Mouse (Mus musculus): ENCODE results near the gene Alox5.
"Not testable (repeated sequence)": the region's sequence is repeated elsewhere in the genome, so short reads cannot be mapped to it uniquely, and the experiment has no call there.

The Alox5 gene

GRCm38 (mm10) chr6:116460544-116461283, at the start of gene Alox5:
Gene Alox5 (minus strand): TSS chr6:116461178.
- DNase-seq, result peak; percentile 25

DNA sequence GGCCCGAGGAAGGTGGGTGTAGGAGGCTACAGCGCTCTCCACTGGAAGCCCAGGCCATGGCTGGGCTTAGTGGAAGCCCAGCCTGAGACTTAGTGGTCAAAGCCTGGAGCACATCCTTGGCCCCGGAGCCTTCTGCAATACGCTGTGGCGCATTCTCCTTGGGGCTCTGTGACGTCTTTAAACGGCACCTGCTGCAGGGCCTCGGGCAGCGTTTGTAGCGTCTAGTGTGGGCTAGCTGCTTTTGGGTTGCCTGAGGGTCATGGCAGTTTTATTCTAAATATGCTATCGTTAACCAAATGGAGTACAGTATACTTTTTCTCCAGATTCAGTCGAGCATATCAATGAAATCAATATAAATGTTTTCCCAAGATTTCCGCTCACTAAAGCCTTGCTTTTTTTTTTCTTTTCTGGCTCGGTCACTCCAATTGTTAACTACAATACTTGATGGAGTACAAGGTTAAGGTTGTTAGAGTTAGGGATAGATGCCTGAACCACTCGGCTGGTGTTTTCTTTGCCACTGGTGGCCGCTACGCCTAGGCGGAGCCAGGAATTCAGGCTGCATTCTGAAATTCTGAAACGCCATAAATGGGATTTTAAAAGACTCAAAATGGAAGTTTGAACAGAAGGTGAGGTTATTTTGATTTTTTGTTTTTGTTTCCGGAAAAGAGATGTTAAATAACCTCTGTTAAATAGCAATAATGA, 45.5 kb upstream of the Alox5 start, which contains the start of gene Olfr212:
Olfr212 (plus strand) TSS at position 215 of the 702 bp plus-strand sequence.
- not testable (repeated sequence) for DNase-seq

GRCm38 (mm10) chr6:116495960-116496359, 35.0 kb upstream of the Alox5 start:
- no peak for DNase-seq

GRCm38 (mm10) chr6:116493742-116494141, 32.8 kb upstream of the Alox5 start:
- no peak for DNase-seq

DNA sequence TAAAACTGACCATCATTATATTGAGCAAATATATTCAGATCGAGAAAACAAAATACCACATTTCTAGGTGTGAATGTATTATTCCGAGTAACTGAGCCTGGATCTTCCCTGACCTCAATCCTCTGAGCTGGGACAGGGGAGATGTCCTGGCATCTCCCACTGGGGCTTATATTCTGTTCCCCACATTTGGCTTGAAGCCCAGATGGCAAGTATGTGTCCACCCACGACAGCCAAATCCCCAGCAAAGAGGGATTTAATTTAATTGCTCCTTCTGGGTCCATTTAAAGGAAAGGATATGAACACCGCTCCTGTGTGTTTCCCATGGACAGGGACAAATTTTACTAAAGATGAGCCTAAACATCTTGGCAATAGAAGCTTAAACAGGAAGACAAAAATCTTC, 27.8 kb upstream of the Alox5 start, which contains the start of gene Olfr211:
Olfr211 (plus strand) TSS at position 301 of the 400 bp plus-strand sequence.
- no peak for DNase-seq

DNA sequence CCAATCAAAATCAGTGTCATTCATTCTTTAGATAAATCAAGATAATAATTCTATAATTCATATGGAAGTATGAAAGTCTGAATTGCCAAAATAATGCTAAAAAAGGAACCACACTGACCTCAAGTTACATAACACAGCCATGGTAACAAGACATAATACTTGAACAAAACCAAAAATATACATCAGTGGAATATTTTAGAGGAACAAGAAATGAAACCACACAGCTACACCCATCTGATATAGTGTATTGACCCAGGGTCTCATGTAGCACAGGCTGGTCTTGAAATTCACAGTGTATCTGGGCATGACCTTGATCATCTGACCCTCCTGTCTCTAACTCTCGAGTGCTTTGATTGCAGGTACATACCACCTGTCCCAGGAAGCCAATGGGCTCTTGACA, 25.9 kb upstream of the Alox5 start:
- DNase-seq, result no peak

GRCm38 (mm10) chr6:116485081-116485480, 24.1 kb upstream of the Alox5 start:
- DNase-seq, result no peak

DNA sequence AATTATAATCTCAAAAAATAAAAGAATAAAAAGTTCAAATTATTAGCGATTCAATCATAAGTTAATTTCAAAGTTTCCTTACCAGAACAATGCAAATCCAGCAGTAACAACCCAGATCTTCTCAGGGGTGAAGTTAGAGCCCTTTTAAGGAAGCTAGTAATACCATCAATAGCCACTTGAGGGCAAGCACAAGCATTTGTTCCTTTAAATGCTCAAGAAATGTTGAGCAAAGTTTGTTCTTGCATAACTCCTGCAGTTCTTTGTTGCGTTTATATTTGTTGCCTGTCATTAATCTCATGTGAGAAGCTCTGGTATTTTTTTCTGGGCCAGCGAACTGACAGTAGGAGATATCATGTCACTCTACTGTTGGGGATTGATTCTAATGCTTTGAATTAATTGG, 7.1 kb upstream of the Alox5 start:
- DNase-seq, result peak; percentile 6

- no peak for DNase-seq
These were observed 1.7 kb downstream of the Alox5 start for GRCm38 (mm10) chr6:116459232-116459631.

- DNase-seq, result no peak
These were observed 2.2 kb downstream of the Alox5 start for GRCm38 (mm10) chr6:116458728-116459127.

DNA sequence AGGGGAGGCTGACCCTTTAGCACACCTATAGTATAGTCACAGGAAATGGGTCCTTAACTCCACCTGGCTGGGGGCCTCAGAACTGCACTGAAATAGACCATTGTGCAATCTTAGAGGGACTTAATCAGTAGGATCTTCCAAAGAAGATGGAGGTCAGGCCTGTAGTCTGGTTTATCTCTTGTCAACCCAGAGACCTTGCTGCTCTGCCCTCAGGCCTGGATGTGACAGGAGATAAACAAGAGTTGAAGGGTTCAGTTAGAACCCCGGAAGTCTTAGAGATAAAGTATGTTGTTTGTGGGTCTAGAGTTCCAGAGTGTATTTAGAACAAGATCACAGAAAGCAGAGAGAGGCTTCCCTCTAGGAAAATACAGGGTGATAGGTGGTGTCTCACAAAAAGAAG, 4.5 kb downstream of the Alox5 start:
- DNase-seq, result no peak

DNA sequence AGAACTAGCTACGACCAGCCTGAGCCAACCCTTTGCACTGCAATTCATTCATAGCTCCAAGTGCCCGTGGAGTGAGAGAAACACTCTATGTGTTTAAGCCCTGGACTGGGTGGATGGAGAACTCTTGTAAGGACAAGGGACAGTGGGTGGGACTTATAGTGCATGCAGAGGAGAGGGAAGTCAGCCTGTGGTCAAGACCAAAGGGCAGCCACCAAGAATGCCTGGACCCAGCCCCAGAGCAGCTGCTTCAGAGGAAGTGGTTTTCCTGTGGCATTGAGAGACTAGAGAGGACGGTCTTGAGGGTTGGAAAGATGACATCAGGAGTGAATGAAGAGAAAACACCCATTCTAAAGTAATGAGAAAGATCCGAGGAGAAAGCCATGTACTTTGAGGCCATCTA, 5.2 kb downstream of the Alox5 start:
- DNase-seq, result peak; percentile 17

DNA sequence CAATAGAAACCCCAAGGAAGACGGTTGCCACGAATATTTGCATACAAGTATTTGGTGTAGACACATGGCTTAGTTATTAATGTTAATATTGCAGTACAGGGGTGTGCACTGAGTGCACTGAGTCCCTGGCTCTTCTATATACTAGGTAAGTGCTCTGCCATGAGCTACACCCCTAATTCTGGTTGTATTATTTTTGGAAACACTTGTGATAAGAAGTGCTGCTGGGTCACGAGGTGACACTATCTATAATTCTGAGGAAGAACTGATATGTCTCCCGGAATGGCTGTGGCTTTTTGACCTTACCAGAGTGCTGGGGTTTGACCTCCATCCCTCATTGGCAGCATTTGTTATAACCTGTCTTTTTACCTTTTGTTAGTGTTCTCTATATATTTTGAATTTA, 20.1 kb downstream of the Alox5 start:
- DNase-seq, result no peak

DNA sequence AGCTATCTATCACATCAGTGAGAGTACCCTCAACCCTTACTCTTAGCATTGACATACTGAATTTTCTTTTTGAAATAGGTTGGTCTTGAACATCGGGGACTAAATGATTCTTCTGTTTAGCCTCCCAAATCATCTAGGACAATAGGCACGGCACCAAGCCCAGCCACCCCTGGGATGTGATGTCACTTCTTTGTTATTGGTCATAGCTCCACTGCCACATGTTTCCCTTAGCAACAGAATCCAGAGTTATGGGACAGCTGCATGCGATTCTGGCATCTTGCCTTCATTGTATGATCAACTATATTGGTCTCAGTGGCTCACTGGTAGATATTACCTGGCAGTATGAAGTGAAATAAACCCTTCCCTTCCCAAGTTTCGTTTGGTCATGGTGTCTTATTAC, 20.5 kb downstream of the Alox5 start:
- no peak for DNase-seq

- DNase-seq, result no peak
These were observed 21.4 kb downstream of the Alox5 start for GRCm38 (mm10) chr6:116439531-116439930.

DNA sequence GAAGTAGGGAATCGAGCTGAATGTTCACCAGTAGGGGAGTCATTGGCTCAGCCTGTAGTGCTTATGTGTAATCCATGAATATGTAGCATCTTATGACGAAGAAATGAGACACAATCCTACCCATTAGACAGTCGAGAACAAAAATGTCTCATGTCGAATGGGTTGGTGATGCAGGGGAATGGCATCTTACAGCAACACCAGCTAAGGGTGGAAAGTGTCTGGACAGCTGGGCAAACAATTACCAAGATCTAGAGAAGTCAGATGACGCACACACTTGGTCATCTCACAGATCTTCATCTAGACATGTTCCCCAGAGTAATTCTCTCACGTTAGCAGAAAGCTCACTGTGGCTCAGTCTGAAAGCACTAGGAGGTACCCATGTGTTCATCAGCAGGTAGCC, 22.1 kb downstream of the Alox5 start:
- DNase-seq, result no peak

DNA sequence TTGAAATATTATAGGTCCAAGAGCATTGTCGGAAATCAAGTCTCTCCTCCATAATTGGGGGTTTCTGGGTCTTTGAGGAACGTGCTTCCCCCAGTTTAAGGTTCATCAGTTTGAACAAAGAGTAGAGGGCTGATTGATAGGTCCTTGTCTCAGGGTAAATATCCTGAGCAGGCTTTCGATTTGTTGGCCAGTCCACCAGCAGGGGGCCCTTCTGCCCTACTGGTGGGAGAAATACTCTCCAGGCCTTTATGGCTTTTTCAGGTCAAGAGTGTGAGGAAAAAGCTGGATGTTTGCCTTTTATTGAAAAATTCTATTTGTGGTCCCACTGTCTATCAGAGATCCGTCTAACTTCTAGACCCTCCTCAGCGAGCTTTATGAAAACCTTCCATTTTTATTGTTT, 32.7 kb downstream of the Alox5 start:
- no peak for DNase-seq

DNA sequence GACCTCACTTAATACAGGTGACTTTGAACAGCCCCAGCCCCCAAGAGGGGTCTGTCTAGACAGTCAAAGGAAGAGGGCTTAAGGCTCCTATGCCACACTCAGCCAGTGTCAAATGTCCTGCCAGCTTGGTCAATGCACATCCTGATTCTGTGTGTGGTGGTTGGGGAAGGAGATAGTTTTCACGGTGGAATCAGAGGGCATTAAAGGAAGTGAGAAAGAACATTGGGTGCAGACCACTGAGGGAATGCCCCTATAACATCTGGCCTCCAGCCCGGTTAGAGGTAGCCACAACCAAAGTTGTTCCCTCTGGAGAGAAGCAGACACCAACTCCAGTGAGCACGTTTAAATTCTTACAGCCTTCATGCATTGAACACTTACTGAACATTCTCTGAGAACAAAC, 33.4 kb downstream of the Alox5 start:
- DNase-seq, result no peak

DNA sequence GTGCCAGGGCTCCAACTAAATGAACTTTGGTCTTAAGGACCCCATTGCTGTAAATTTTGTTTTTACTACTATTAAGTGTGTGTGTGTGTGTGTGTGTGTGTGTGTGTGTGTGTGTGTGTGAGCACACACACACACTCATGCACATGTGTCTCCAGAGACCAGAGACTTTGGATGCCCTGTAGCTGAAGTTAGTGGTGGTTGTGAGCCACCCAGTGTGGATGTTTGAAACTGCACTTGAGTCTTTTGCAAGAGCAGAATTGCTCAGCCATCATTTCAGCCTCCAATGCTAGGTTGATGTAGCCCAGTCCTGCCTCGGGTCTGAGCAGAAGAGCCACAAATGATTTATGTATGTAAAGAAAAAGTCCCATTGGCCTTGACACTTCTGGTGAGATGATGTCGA, 37.3 kb downstream of the Alox5 start:
- peak; percentile 40 for DNase-seq

DNA sequence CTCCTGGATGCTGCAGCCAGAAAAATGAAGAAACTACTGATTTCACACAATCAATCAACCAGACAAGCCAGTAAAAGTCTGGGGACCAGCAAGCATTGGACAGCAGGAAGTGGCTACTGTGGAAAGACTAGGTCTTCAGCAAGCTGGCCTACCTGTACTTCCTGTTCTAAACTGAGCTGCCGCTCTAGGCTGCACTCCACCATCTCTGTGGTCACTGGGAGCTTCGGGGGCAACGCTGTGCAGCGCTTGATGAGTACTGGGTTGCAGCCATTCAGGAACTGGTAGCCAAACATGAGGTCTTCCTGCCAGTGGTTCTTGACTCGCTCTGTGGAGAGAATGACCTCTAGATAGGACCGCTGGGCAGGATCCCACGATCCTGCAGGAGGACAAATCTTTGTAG, 38.0 kb downstream of the Alox5 start:
- DNase-seq, result no peak

DNA sequence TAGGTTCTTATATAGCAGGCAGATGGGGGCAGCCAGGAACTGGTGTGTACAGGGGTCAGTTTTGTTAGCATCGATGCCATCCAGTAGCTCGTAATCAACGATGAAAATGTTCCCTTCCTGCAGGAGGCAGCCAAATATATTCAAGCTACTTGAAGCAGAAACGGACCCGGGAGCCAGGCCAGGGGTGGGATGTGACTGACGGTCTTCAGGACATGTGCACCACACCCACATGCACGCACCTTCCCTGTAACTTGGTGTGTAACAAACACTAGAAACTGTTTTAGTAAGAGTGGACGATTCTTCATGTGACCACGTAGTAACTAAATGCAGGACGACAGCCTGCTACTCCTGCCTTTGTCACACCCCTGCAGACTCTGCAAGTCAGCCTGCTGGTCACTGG, 40.7 kb downstream of the Alox5 start:
- no peak for DNase-seq

- no peak for DNase-seq
These were observed 41.3 kb downstream of the Alox5 start for GRCm38 (mm10) chr6:116419699-116420098.

GRCm38 (mm10) chr6:116418487-116418886, 42.5 kb downstream of the Alox5 start:
- no peak for DNase-seq

DNA sequence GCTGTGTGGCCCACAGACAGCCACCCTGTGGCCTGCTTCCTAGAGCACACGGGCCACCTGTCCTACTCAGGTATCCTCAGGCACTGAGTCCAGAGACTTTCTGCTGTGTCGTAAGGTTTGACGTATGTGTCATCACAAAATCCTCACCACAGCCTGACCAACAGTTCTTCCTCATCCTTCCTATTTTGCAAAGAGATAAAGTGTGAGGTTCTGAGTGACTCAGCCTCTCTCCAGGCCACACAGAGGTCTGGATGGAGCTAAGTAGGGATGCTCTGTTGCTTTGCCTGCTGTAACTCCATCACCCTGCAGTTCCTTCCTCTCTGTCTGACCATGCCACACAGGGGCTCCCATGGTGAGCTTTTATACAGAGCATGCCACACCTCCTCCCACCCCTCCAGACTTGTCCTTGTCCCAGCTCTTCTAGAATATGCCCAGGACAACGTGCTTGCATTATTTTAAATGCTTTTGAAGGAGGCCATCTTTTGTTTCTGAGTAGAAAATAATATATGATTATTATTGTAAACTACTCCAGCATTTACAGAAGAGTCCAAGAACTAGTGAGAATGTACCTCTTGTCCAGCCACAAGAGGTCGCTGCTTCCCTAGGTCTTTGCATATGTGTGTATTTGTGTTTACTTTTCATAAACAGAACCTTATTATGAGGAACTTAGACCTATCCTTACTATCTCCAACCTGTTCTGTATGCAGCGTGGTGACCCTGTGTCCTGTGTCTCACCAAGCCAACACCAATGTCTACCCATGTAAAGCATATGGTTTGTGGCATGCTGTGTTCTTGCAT, 43.3 kb downstream of the Alox5 start:
- DNase-seq, result peak; percentile 28
